In genomic region chr5:111766696-111767095, GRCm38 (mm10) we compare ENCODE assay signal across 28 mouse cellular contexts. TPM values are rescaled to one million over a fixed set of nuclear protein-coding genes. Genes with fewer than 3 reads are reported as not detected.
"Had no signal": no experiment of that assay in that cellular context is flagged by ENCODE, and none has a peak within 500 bp of the region (broad histone marks: within the 10 kb centered on the region; RNA-seq: fewer than 3 reads in every experiment).

No protein-coding gene starts in this region.

- H3K9ac ChIP-seq: liver, embryonic 15.5 days; liver, postnatal 0 days; lung, embryonic 15.5 days; midbrain, embryonic 12.5 days; neural tube, embryonic 13.5 days; neural tube, embryonic 15.5 days had no signal

- H3K27me3 ChIP-seq: lung, embryonic 15.5 days; neural tube, embryonic 13.5 days had no signal

- H3K4me3 ChIP-seq: liver, embryonic 15.5 days; lung, embryonic 15.5 days; megakaryocyte, embryonic 14.5 days; midbrain, embryonic 12.5 days; myocyte; neural tube, embryonic 13.5 days; neural tube, embryonic 15.5 days had no signal

- H3K9me3 ChIP-seq: liver, embryonic 15.5 days; lung, embryonic 15.5 days; megakaryocyte, embryonic 14.5 days; midbrain, embryonic 12.5 days; neural tube, embryonic 13.5 days; neural tube, embryonic 15.5 days had no signal

- H3K4me2 ChIP-seq: liver, embryonic 15.5 days; lung, embryonic 15.5 days; midbrain, embryonic 12.5 days; neural tube, embryonic 13.5 days; neural tube, embryonic 15.5 days had no signal

- ATAC-seq: liver, postnatal 0 days; lung, postnatal 0 days; midbrain, embryonic 16.5 days had no signal

- H3K27ac ChIP-seq: liver, embryonic 15.5 days; lung, embryonic 15.5 days; macrophage; midbrain, embryonic 12.5 days; neural tube, embryonic 13.5 days; neural tube, embryonic 15.5 days had no signal

- DNase-seq: liver, postnatal 0 days; lung, adult 2 months; lung, postnatal 14 days; lung, postnatal 36 days; midbrain, embryonic 14.5 days; retina, postnatal 1 day; right cerebral cortex, adult 18-20 months; right cerebral cortex, postnatal 14 days; spleen, adult 18-20 months; thymus, adult 18-20 months; thymus, postnatal 14 days; thymus, postnatal 36 days had no signal

- H3K4me1 ChIP-seq: liver, embryonic 15.5 days; megakaryocyte, embryonic 14.5 days had no signal

- H3K36me3 ChIP-seq: liver, embryonic 15.5 days; lung, embryonic 15.5 days; midbrain, embryonic 12.5 days; neural tube, embryonic 13.5 days; neural tube, embryonic 15.5 days had no signal

RNA-seq across cellular contexts. Expression of gene Gm26897, which starts 33.0 kb away (rescaled TPM):
- total RNA-seq: megakaryocyte progenitor cell, adult 5-6 weeks had no signal
- polyA plus RNA-seq: liver, embryonic 15.5 days; liver, postnatal 0 days; lung, adult 2 months; lung, embryonic 15.5 days; lung, postnatal 0 days; macrophage; midbrain, embryonic 12.5 days; midbrain, embryonic 14.5 days; midbrain, embryonic 16.5 days; myocyte; neural tube, embryonic 11.5 days; neural tube, embryonic 13.5 days; neural tube, embryonic 15.5 days; small intestine, adult 2 months; stomach, embryonic 14.5 days; stomach, embryonic 16.5 days; thymus, postnatal 0 days had no signal
